Mouse (Mus musculus) embryonic facial prominence, embryonic 14.5 days (tissue): Measurements from ENCODE around the gene Atp6v1c2. TPM values are rescaled to one million over a fixed set of nuclear protein-coding genes. Genes with fewer than 3 reads are reported as not detected.
A peak's percentile ranks its signal among the peaks of the same experiment; 100 is the strongest.

Source experiments
- ATAC-seq: fragments of 200-750 bp; cut with Nextera tagmentation; 2 replicates; pipeline ENCODE4 v1.8.0; 2017; ENCODE audit warnings: low read depth, moderate number of reproducible peaks, moderate TSS enrichment
- DNase-seq: peaks from one replicate; pipeline ENCODE4 v3.0.0-alpha.2; 2015; ENCODE audit warnings: low spot score
- H3K27ac ChIP-seq: fragments of 300-500 bp; sonication (generic); replicated peaks from 2 replicates; pipeline ENCODE4 v1.5.1; 2014; ENCODE audit warnings: low read depth, mild to moderate bottlenecking, low read length, moderate library complexity
- H3K27me3 ChIP-seq: fragments of 300-500 bp; sonication (generic); replicated peaks from 2 replicates; pipeline ENCODE4 v1.6.1; 2014; ENCODE audit warnings: low read length; ENCODE audit not compliant: control insufficient read depth, insufficient read depth
- H3K36me3 ChIP-seq: fragments of 300-500 bp; sonication (generic); 2 replicates; pipeline ENCODE4 v1.6.1; 2014; ENCODE audit warnings: low read length, mixed read lengths; ENCODE audit not compliant: control insufficient read depth, insufficient read depth
- H3K4me1 ChIP-seq: fragments of 300-500 bp; sonication (generic); 2 replicates; pipeline ENCODE4 v1.6.1; 2014; ENCODE audit warnings: antibody characterized with exemption, low read length; ENCODE audit not compliant: control insufficient read depth, insufficient read depth
- H3K4me2 ChIP-seq: fragments of 300-500 bp; sonication (generic); 2 replicates; pipeline ENCODE4 v1.6.1; 2014; ENCODE audit warnings: low read depth, mild to moderate bottlenecking, low read length, moderate library complexity, mixed read lengths
- H3K4me3 ChIP-seq: fragments of 300-500 bp; sonication (generic); 2 replicates; pipeline ENCODE4 v1.5.1; 2014; ENCODE audit warnings: low read depth, mild to moderate bottlenecking, low read length
- H3K9ac ChIP-seq: fragments of 300-500 bp; sonication (generic); 2 replicates; pipeline ENCODE4 v1.6.1; 2014; ENCODE audit warnings: low read depth, mild to moderate bottlenecking, low read length, moderate library complexity, mixed read lengths
- H3K9me3 ChIP-seq: fragments of 300-500 bp; sonication (generic); 2 replicates; pipeline ENCODE4 v1.6.1; 2016; ENCODE audit warnings: low read length; ENCODE audit not compliant: control insufficient read depth
- WGBS: fragments of 180-500 bp; shearing (Covaris S2); extraction: QIAGEN DNeasy Blood & Tissue Kit; methylation state at CpG from one replicate; pipeline ENCODE4 v1.1.7; 2014; 5-methylcytosine and 5-hydroxymethylcytosine counted together
- polyA plus RNA-seq: library from polyadenylated mRNA; unstranded; fragments of >200 nt; fragmentation: Nextera tagmentation; extraction: Ambion mirVana; gene quantifications from 2 replicates; pipeline ENCODE4 v1.2.1, GENCODE M21; 2014

Gene Atp6v1c2
- polyA plus RNA-seq, 1 experiment from 2014 or later, result 3.9 TPM

- H3K9ac ChIP-seq, result no peak overlapping the region
- DNase-seq, result peak; percentile 54
- WGBS, result 74% methylated on average over 5 of the region's 5 CpGs
- no peaks in the 10 kb centered on the region for H3K27me3 ChIP-seq
- peak; percentile 92 for ATAC-seq
- no peaks in the 10 kb centered on the region for H3K9me3 ChIP-seq
- H3K4me1 ChIP-seq, result no peaks in the 10 kb centered on the region
- H3K4me3 ChIP-seq, result no peak overlapping the region
- no peak overlapping the region for H3K27ac ChIP-seq
- H3K36me3 ChIP-seq, result peaks cover 80% of the 10 kb centered on the region
- no peak overlapping the region for H3K4me2 ChIP-seq
Measured at GRCm38 (mm10) chr12:17366981-17367380, 37.8 kb upstream of the Atp6v1c2 start.

GRCm38 (mm10) chr12:17362316-17362715, 33.2 kb upstream of the Atp6v1c2 start:
- Histone ChIP-seq H3K36me3 (peaks cover 84% of the 10 kb centered on the region), H3K9ac (no peak overlapping the region), H3K4me1 (no peaks in the 10 kb centered on the region), H3K4me2 (no peak overlapping the region), H3K27ac (no peak overlapping the region), H3K4me3 (no peak overlapping the region), H3K9me3 (no peaks in the 10 kb centered on the region), H3K27me3 (no peaks in the 10 kb centered on the region)
- ATAC-seq (no peak), DNase-seq (no peak)
- 94% methylated on average over 5 of the region's 5 CpGs for WGBS

- Histone ChIP-seq H3K4me1 (no peaks in the 10 kb centered on the region), H3K4me2 (no peak overlapping the region), H3K4me3 (no peak overlapping the region), H3K36me3 (peaks cover 87% of the 10 kb centered on the region), H3K27me3 (no peaks in the 10 kb centered on the region), H3K27ac (no peak overlapping the region), H3K9ac (no peak overlapping the region), H3K9me3 (no peaks in the 10 kb centered on the region)
- DNase-seq, result peak; percentile 39
- peak; percentile 57; the same call in 1 of the 2 replicates for ATAC-seq
- WGBS, result 57% methylated on average over 4 of the region's 4 CpGs
Measured at GRCm38 (mm10) chr12:17360650-17361049, 31.5 kb upstream of the Atp6v1c2 start.

DNA sequence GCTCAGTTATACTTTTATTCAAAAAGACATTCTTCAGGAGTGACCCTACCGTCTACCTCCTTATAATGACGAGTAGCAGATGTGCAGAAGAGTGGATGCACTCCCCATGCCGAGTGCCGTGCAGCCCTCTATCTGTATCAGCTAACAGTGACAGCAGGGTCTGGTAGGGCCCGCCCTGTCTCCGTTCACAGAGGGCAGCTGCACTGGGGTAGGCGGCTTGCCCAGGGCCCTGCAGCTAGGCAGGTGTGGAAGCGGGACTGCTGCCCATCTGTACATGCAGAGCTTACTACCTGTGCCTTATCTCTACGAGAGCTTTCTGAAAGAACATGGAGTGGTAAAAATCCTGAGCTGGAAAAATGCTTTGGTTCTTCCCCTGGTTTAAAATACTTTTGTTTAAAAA, 30.9 kb upstream of the Atp6v1c2 start:
- H3K4me1 ChIP-seq, result no peaks in the 10 kb centered on the region
- H3K4me2 ChIP-seq, result no peak overlapping the region
- no peak for DNase-seq
- H3K27ac ChIP-seq, result no peak overlapping the region; the same call in 1 of the 2 replicates
- H3K4me3 ChIP-seq, result no peak overlapping the region
- 51% methylated on average over 9 of the region's 9 CpGs for WGBS
- H3K9me3 ChIP-seq, result no peaks in the 10 kb centered on the region
- no peak overlapping the region for H3K9ac ChIP-seq
- H3K36me3 ChIP-seq, result peaks cover 87% of the 10 kb centered on the region
- H3K27me3 ChIP-seq, result no peaks in the 10 kb centered on the region
- no peak; the same call in 1 of the 2 replicates for ATAC-seq

DNA sequence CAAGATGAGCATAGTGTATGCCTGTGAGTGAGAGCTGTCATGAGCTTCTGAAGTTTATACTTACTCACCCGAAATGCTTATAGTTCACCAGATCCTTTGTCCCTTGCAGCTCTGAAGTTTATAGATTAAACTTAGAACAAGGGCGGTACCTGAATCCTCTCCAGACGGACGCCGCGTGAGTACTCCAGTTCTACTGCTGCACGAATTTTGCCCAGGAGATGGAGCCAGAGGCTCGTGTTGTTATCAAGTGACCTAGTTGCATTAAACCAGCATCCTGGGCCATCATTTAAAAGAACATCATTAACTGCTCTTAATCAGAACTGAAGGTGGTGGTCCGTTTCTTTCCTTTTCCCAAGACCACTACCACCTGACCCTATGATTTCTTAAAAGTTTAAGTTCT, 29.8 kb upstream of the Atp6v1c2 start:
- Histone ChIP-seq H3K27me3 (no peaks in the 10 kb centered on the region), H3K9ac (no peak overlapping the region), H3K27ac (no peak overlapping the region), H3K36me3 (peaks cover 86% of the 10 kb centered on the region), H3K4me1 (no peaks in the 10 kb centered on the region), H3K9me3 (no peaks in the 10 kb centered on the region), H3K4me3 (no peak overlapping the region), H3K4me2 (no peak overlapping the region)
- DNase-seq (no peak), ATAC-seq (no peak)
- 89% methylated on average over 9 of the region's 9 CpGs for WGBS

DNA sequence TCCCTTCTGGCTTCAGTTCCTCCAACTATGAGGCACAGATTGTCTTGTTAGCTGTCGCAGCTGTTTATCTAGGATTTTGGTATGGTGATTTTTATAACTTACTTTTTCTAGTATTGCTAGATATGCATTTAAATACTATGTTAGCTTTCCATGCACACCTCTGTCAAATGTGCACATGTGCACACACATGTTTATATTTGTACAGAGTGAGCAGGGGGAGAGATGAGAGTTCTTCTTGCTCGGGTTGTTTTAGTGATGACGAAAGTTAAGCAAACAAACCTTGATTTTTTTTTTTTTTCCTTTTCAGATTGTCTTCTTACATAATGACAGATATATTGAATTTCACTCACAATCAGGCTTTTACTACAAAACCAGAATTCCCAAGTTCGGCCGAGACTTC, 28.6 kb upstream of the Atp6v1c2 start:
- Histone ChIP-seq H3K9ac (no peak overlapping the region), H3K36me3 (peaks cover 86% of the 10 kb centered on the region), H3K4me2 (no peak overlapping the region), H3K4me3 (no peak overlapping the region), H3K4me1 (no peaks in the 10 kb centered on the region), H3K27me3 (no peaks in the 10 kb centered on the region), H3K9me3 (no peaks in the 10 kb centered on the region), H3K27ac (no peak overlapping the region)
- 91% methylated on average over 5 of the region's 5 CpGs for WGBS
- no peak for ATAC-seq
- DNase-seq, result no peak

- H3K27me3 ChIP-seq, result no peaks in the 10 kb centered on the region
- no peak overlapping the region for H3K4me3 ChIP-seq
- no peak overlapping the region for H3K27ac ChIP-seq
- H3K4me2 ChIP-seq, result no peak overlapping the region
- ATAC-seq (no peak), DNase-seq (no peak)
- no peaks in the 10 kb centered on the region for H3K4me1 ChIP-seq
- WGBS, result 87% methylated on average over 4 of the region's 4 CpGs
- no peaks in the 10 kb centered on the region for H3K9me3 ChIP-seq
- H3K9ac ChIP-seq, result no peak overlapping the region
- H3K36me3 ChIP-seq, result peaks cover 77% of the 10 kb centered on the region
Measured at GRCm38 (mm10) chr12:17356853-17357252, 27.7 kb upstream of the Atp6v1c2 start.

DNA sequence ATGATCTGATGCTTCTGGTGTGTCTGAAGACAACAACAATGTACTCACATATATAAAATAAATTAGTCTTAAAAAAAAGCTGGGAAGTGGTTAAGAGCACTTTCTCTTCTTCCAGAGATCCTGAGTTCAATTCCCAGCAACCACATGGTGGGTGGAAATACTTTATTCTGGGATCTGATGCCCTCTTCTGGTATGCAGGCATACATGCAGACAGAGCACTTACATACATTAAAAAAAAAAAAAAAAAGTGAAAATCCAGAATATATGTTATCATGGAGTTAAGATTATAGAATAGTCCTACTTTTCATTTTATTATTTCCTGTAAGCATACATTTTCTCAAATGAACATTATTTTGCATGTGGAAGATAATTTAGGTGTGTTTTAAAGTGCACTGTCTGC, 20.9 kb upstream of the Atp6v1c2 start:
- no peaks in the 10 kb centered on the region for H3K27me3 ChIP-seq
- ATAC-seq, result no peak
- DNase-seq, result no peak
- peaks cover 28% of the 10 kb centered on the region for H3K36me3 ChIP-seq
- no peaks in the 10 kb centered on the region for H3K9me3 ChIP-seq
- no peak overlapping the region for H3K27ac ChIP-seq
- no peak overlapping the region for H3K4me2 ChIP-seq
- no peak overlapping the region for H3K9ac ChIP-seq
- peaks cover 5% of the 10 kb centered on the region for H3K4me1 ChIP-seq
- H3K4me3 ChIP-seq, result no peak overlapping the region
